In genomic region chr6:99669481-99670325, GRCm38 (mm10) we compare ENCODE assay signal across 9 mouse cellular contexts. TPM values are rescaled to one million over a fixed set of nuclear protein-coding genes. Genes with fewer than 3 reads are reported as not detected.
DNase-seq lines count a peak whose midpoint lies in the region; ATAC-seq lines count a peak whose summit lies in the region.
"Had no signal": no experiment of that assay in that cellular context is flagged by ENCODE, and none has a peak within 500 bp of the region (broad histone marks: within the 10 kb centered on the region; RNA-seq: fewer than 3 reads in every experiment).

No protein-coding gene starts in this region.

- DNase-seq in R1 (ENCODE audit: low read depth, low spot score) = peak; percentile 61
- peak; percentile 60 for DNase-seq in kidney, postnatal 14 days
- peak; percentile 51 for DNase-seq in midbrain, embryonic 10.5 days (ENCODE audit: low spot score)
- no peak for DNase-seq in thymus, postnatal 25 days
- DNase-seq in gastrocnemius, postnatal 10 days = no peak
- DNase-seq in spleen, postnatal 36 days (ENCODE audit: low spot score in 2 of 2) = no peak
- DNase-seq in spleen, postnatal 10 days (ENCODE audit: low spot score in 2 of 2) = no peak

- no peak overlapping the region for H3K27ac ChIP-seq in embryonic facial prominence, embryonic 15.5 days (replicated peaks)
- H3K27ac ChIP-seq in midbrain, embryonic 10.5 days (replicated peaks) = peak overlapping the region; percentile 28; the same call in 1 of the 2 replicates

- H3K9ac ChIP-seq in embryonic facial prominence, embryonic 15.5 days = no peak overlapping the region

- no peaks in the 10 kb centered on the region for H3K36me3 ChIP-seq in embryonic facial prominence, embryonic 15.5 days
- no peaks in the 10 kb centered on the region for H3K36me3 ChIP-seq in midbrain, embryonic 10.5 days
- H3K36me3 ChIP-seq: G1E had no signal

- 0 out of 2 replicates have a peak, but pooled peaks have one; percentile 48 for ATAC-seq in embryonic facial prominence, embryonic 15.5 days (ENCODE audit: insufficient number of reproducible peaks, low FRiP score, low TSS enrichment, low read depth)

- H3K9me3 ChIP-seq in embryonic facial prominence, embryonic 15.5 days (replicated peaks) = no peaks in the 10 kb centered on the region
- H3K9me3 ChIP-seq in midbrain, embryonic 10.5 days (replicated peaks) = no peaks in the 10 kb centered on the region

- 34% methylated on average over 5 of the region's 5 CpGs for WGBS in embryonic facial prominence, embryonic 15.5 days
- 22% methylated on average over 5 of the region's 5 CpGs for WGBS in midbrain, embryonic 10.5 days

- H3K4me3 ChIP-seq in embryonic facial prominence, embryonic 15.5 days (replicated peaks) = no peak overlapping the region
- no peak overlapping the region for H3K4me3 ChIP-seq in midbrain, embryonic 10.5 days

- no peaks in the 10 kb centered on the region for H3K27me3 ChIP-seq in embryonic facial prominence, embryonic 15.5 days
- peaks cover 37% of the 10 kb centered on the region for H3K27me3 ChIP-seq in midbrain, embryonic 10.5 days (ENCODE audit: low read depth, poor library complexity, severe bottlenecking)

- H3K4me1 ChIP-seq in embryonic facial prominence, embryonic 15.5 days = peaks cover 17% of the 10 kb centered on the region
- peaks cover 51% of the 10 kb centered on the region for H3K4me1 ChIP-seq in midbrain, embryonic 10.5 days

- no peak overlapping the region for H3K4me2 ChIP-seq in embryonic facial prominence, embryonic 15.5 days (replicated peaks)

RNA-seq across cellular contexts. Expression of gene Gm20696, which starts 3.1 kb away (rescaled TPM):
- 1.7 and 3.5 TPM in 2 replicates for polyA plus RNA-seq in embryonic facial prominence, embryonic 15.5 days (2015; fragmentation: Nextera tagmentation; extraction: Ambion mirVana)
- polyA plus RNA-seq in midbrain, embryonic 10.5 days (2016; fragmentation: Nextera tagmentation; extraction: Ambion mirVana) = 3.2 and 3.4 TPM in 2 replicates
- total RNA-seq in gastrocnemius, postnatal 10 days (2021) = 1 to 10 TPM; 2.0 to 3.9 TPM
- polyA plus RNA-seq: G1E had no signal

RNA-seq across cellular contexts. Expression of gene Eif4e3, which starts 3.1 kb away (rescaled TPM):
- polyA plus RNA-seq in embryonic facial prominence, embryonic 15.5 days (2015; fragmentation: Nextera tagmentation; extraction: Ambion mirVana) = 14.9 and 16.1 TPM in 2 replicates
- 10.8 and 13.1 TPM in 2 replicates for polyA plus RNA-seq in midbrain, embryonic 10.5 days (2016; fragmentation: Nextera tagmentation; extraction: Ambion mirVana)
- 10 to 100 TPM; 14.6 to 14.8 TPM for total RNA-seq in gastrocnemius, postnatal 10 days (2021)
- total RNA-seq: G1E had no signal
- polyA plus RNA-seq: G1E had no signal

RNA-seq across cellular contexts. Expression of gene Gpr27, which starts 22.8 kb away (rescaled TPM):
- polyA plus RNA-seq in embryonic facial prominence, embryonic 15.5 days (2015; fragmentation: Nextera tagmentation; extraction: Ambion mirVana) = 7.0 and 7.5 TPM in 2 replicates
- polyA plus RNA-seq in midbrain, embryonic 10.5 days (2016; fragmentation: Nextera tagmentation; extraction: Ambion mirVana) = 1.1 and 1.3 TPM in 2 replicates
- 1 to 10 TPM; 3.8 to 4.1 TPM for total RNA-seq in gastrocnemius, postnatal 10 days (2021)
- polyA plus RNA-seq: G1E had no signal

RNA-seq across cellular contexts. Expression of gene Prok2, which starts 56.5 kb away (rescaled TPM):
- 2.1 and 2.3 TPM in 2 replicates for polyA plus RNA-seq in embryonic facial prominence, embryonic 15.5 days (2015; fragmentation: Nextera tagmentation; extraction: Ambion mirVana)
- polyA plus RNA-seq in midbrain, embryonic 10.5 days (2016; fragmentation: Nextera tagmentation; extraction: Ambion mirVana) = not detected in 2 replicates
- under 1 TPM in 1 of 2 experiments, not detected in 1; 0.32 TPM for total RNA-seq in gastrocnemius, postnatal 10 days (2021)
- polyA plus RNA-seq: G1E had no signal

Comparison
In these comparisons a context has a peak if more than half of its experiments do, and no peak if none do; other contexts are left out.
1. DNase-seq: peak in R1 (single experiment), kidney, postnatal 14 days (single experiment) and midbrain, embryonic 10.5 days (single experiment); none in thymus, postnatal 25 days (single experiment), gastrocnemius, postnatal 10 days (single experiment), spleen, postnatal 36 days (0 of 2) and spleen, postnatal 10 days (0 of 2).